Mouse (Mus musculus): ENCODE measurements around the gene Arhgef3.

The Arhgef3 gene

GRCm38 (mm10) chr14:27344250-27344990 is 229.7 kb downstream of the Arhgef3 start:
- DNase-seq (ENCODE audit: low read depth, low spot score), result no peak

GRCm38 (mm10) chr14:27345051-27345885 is 230.6 kb downstream of the Arhgef3 start:
- DNase-seq (ENCODE audit: low read depth, low spot score), result no peak

DNA sequence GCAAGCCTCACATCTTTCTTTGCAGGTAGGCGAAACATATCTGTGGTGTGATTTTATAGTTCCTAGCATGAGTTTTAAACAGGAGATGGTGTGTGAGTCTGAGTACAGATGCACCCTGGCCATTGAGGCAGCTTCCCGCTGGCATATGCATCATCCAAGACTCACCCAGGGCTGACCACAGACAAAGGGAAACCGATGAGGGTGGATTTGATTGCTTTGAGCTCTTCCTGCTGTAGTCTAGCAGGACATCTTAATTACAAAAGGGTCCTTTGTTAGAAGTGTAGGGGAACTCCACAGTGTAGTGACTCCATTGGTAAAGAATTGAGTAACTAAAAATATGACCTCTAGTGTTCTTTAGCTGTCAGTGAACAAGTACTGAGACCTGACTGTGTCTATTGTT is 232.5 kb downstream of the Arhgef3 start:
- DNase-seq (ENCODE audit: low read depth, low spot score), result no peak

- no peak for DNase-seq (ENCODE audit: low read depth, low spot score)
These were observed 233.0 kb downstream of the Arhgef3 start for GRCm38 (mm10) chr14:27347666-27348065.

- no peak for DNase-seq (ENCODE audit: low read depth, low spot score)
These were observed 233.4 kb downstream of the Arhgef3 start for GRCm38 (mm10) chr14:27348088-27348487.

DNA sequence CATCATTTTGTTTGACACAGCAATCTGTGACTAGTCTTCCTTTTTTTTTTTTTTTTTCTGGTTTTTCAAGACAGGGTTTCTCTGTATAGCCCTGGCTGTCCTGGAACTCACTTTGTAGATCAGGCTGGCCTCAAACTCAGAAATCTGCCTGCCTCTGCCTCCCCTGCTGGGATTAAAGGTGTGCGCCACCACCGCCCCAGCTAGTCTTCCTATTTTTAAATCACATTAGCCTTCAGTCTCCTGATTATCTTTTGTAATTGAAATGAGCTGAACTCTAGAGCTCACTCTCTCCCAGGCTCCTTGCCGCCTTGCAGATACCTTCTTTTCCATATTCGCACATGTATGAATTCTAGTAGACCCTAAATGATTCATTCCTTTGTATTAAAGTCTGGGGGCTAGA is 234.0 kb downstream of the Arhgef3 start:
- no peak for DNase-seq (ENCODE audit: low read depth, low spot score)

GRCm38 (mm10) chr14:27349120-27349519 is 234.4 kb downstream of the Arhgef3 start:
- DNase-seq (ENCODE audit: low read depth, low spot score), result no peak

DNA sequence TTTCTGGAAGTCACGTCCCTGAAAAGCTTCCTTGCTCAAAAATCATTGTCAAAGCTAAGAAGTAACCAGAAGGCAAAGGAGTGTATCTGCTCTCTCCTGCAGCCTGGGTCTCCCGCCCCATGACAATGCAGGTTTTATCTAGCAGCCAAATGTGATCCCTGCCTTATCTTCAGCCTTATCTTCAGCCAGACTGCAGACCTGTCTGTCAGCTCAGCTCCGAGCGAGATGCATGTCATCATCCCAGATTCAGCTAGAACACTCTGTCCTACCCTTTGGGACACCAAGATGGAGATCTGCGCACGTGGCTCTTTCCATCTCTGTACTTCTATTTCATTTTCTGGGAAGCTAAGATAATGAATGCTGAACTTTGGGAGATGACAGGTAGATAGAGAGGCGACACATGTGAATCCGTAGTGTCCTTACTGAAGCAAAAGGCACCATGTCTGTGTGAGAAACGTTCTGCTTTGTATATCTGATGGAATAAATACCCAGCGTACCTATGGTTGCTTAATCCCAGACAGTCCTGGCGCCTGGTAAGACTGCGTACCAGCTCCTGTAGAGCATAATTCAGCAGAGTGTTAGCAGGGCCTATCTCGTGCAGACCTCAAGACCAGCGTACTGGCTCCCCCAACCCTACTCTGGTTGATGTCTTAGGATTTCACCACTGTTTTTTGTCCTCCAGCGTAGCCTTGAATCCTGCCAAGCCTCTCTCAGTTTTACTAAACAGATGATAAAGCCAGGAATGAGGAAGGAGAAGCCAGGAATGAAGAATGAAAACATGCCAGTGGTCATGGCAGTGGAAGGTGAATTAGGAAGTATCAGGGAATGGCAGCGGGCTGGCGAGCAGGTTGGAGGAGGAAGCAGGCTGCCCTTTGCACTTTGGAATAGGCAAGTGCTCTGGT is 235.4 kb downstream of the Arhgef3 start:
- no peak for DNase-seq (ENCODE audit: low read depth, low spot score)

DNA sequence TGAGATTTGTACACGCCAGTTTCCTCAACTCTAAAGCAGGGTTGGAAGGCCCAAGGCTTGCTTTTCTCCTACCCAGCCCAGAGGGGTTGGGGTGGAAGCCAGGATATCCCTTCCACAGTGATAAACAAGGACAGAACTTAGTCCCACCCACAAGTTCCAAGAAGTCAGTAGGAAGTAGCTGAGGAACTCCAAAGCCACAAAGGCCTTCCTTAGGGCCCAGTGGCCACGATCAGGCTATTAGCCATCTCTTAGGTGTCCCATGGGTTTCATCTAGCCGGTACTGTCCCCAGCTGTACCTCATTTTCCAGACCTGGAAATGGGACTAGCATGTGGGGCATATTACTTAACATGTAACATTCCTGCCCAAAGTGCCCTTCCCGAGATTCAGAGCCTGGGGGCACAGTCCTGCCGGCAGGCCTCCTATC is 236.4 kb downstream of the Arhgef3 start:
- DNase-seq (ENCODE audit: low read depth, low spot score), result no peak

- DNase-seq (ENCODE audit: low read depth, low spot score), result no peak
These were observed 236.9 kb downstream of the Arhgef3 start for GRCm38 (mm10) chr14:27351476-27352079.

DNA sequence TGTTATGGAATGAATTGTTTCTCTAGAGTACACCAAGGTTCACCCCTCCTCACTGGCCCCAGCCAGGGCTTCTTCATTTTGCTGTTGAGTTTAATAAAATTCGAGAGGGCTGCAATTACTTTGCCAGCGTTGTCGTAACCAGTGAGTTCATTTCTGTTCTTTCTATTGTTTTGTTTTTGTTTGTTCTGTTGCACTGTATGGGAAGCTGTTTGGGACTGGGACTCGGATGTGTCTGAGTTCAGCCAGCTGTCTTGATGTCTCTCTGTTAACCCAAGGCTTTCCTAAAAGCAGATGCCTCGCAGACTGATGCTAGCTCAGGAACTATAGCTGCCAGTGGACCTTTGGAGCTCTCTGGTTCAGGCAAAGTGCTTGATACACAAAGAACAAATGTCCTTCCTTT is 237.8 kb downstream of the Arhgef3 start:
- DNase-seq (ENCODE audit: low read depth, low spot score), result no peak

DNA sequence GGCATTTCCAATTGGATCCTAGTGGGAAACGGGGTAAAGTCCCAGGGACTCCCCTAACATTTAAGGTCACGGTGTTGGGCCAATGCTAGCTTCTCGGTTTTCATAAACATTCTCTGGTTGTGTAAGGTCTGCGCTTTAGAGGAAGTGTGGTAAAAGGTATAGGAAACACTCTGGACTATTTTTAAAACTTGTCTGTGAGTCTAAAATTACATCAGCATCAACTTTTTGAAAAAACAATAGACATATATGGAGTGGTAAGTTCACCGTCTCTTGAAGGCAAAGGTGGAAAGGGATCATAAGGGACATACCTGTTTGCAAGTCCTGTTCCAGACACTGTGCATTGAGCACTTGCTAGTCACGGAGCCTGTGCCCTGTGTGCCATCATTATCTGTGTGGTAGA is 240.5 kb downstream of the Arhgef3 start:
- DNase-seq (ENCODE audit: low read depth, low spot score), result no peak

- no peak for DNase-seq (ENCODE audit: low read depth, low spot score)
These were observed 241.2 kb downstream of the Arhgef3 start for GRCm38 (mm10) chr14:27355937-27356336.

- no peak for DNase-seq (ENCODE audit: low read depth, low spot score)
These were observed 242.4 kb downstream of the Arhgef3 start for GRCm38 (mm10) chr14:27357139-27357538.

- no peak for DNase-seq (ENCODE audit: low read depth, low spot score)
These were observed 243.5 kb downstream of the Arhgef3 start for GRCm38 (mm10) chr14:27358202-27358601.

DNA sequence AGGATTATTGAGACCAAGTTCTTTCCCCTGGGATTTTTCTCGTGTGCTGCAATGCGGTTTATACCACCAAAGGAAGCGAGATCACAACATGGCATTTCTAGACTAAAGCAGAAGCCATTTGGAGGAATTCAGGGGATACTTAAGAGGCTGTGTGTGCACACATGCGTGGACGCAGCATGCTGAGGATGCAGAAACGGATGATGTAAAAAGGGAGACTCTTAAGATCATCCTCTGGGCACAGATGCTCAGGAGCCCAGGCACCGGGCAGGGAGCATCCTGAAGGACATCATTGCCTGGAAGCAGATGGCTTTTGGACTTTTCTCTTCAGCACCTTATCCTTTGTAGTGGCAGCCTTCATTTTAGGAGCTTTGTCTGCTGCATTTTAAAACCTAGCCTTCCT is 246.2 kb downstream of the Arhgef3 start:
- no peak for DNase-seq (ENCODE audit: low read depth, low spot score)

DNA sequence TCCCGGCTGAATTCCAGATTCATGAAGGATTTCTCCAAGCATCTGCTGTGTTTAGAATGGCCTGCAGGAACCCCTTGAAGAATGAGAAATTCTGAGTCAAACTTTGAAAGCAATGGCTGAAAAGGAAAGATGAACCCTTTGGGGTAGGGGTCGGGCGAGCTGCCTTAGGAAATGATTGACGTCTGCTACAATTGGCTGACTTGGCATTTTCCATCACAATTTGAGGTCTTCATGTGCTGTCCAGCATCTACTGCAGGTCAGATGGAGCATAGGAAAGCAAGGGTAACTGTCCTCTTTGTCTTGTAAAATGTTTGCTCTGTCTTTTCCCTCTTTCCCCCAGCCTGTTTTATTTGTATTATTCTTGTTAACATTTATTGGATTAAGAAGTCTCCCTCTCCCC is 246.8 kb downstream of the Arhgef3 start:
- no peak for DNase-seq (ENCODE audit: low read depth, low spot score)

DNA sequence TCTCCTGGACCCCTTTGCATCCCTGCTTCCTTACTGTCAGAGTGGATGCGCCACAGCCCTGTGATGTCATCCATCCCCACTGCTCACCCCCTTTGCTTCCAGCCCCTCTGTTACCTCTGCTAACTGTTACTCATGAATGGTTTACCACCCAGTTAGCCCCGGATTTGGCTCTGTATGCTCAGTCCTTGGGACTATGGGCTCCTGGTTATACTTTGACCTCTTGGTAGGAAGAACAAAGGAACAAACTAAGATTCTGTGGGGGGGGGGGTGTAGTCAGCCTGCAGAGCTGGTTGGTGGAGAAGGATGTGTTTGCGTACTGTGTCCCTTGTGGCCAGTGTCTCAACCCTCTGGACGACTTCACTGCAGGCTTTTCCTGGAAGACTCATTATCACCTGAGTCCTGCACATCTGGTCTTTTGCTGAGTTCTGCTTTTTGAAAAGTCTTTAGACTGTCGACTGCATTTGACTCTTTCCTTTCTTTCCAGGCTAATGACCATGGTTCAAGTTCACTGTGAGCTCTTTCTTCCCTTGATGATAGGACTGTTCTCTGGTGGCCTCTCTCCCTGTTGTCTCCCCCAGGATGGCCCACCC is 250.1 kb downstream of the Arhgef3 start:
- DNase-seq (ENCODE audit: low read depth, low spot score), result no peak

- no peak for DNase-seq (ENCODE audit: low read depth, low spot score)
These were observed 252.5 kb downstream of the Arhgef3 start for GRCm38 (mm10) chr14:27367117-27367711.

- DNase-seq (ENCODE audit: low read depth, low spot score), result no peak
These were observed 253.9 kb downstream of the Arhgef3 start for GRCm38 (mm10) chr14:27368619-27369018.

DNA sequence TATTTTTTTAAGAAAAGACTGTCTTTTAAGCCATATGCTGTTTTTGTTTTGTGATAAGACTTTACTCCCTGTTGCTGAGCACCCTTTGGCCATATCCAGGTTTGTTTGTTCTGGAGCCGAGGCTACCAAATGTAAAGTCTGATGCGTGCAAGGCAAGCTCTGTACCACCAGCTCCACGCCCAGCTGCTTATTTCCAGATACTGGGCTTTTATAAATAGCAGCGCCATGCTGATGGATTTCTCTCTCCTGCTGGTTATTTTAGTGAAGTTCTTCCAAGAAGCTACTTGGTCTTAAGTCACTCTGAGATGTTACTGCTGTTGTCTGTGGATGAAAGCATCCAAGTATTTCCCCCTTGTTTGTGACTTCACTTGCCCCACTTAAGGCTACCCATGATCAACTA is 254.8 kb downstream of the Arhgef3 start:
- DNase-seq (ENCODE audit: low read depth, low spot score), result no peak

Measured in retina, postnatal 7 days (tissue).